Mouse (Mus musculus): ENCODE measurements at regions not wholly inside any gene's neighbourhood (a gene's known extent, or its start where the extent isn't known, plus 50 kb on each side); places are given as distances from the start of the nearest gene placed in this dataset.

- TF ChIP-seq CTCF (conservative IDR thresholded peaks at IDR 0.05; ENCODE audit: low read length), result no peak
- no peak for TF ChIP-seq POU5F1 (IDR thresholded peaks at IDR 0.05; ENCODE audit: borderline replicate concordance, low read length)
- TF ChIP-seq NANOG (IDR thresholded peaks at IDR 0.05; ENCODE audit: borderline replicate concordance, low read length), result no peak
Measured at GRCm38 (mm10) chr1:159433521-159433920, 90.0 kb upstream of the Tnr start.

Data from E14TG2a.4 (cell line).